Mouse (Mus musculus) CH12.LX (cell line): ENCODE results near the gene Pigk. TPM values are rescaled to one million over a fixed set of nuclear protein-coding genes. Genes with fewer than 3 reads are reported as not detected.

Source experiments
- DNase-seq: peaks from one replicate; pipeline ENCODE4 v3.0.0-alpha.2; 2013; ENCODE audit errors: extremely low read depth
- H3K27ac ChIP-seq: 2 replicates; pipeline ENCODE4 v1.5.1; 2012; ENCODE audit warnings: low read depth, mild to moderate bottlenecking, control low read depth, moderate library complexity; ENCODE audit not compliant: insufficient read depth
- H3K27me3 ChIP-seq: replicated peaks from 2 replicates; pipeline ENCODE3; 2012; ENCODE audit warnings: inconsistent platforms
- H3K36me3 ChIP-seq, 2 experiments: replicated peaks in 1 of 2; 2 replicates each; pipeline versions ENCODE3 to v1.6.1; 2012; ENCODE audit warnings: inconsistent platforms in 1 of 2, low read length in 1 of 2, mild to moderate bottlenecking in 1 of 2, mixed read lengths in 1 of 2, moderate library complexity in 1 of 2; ENCODE audit not compliant: control insufficient read depth in 1 of 2, insufficient read depth in 1 of 2
- H3K4me1 ChIP-seq, 2 experiments: 2 replicates each; pipeline ENCODE4 v1.6.1; 2012; ENCODE audit warnings: inconsistent platforms in 1 of 2, moderate library complexity in 1 of 2; ENCODE audit not compliant: insufficient read depth in 2 of 2, control insufficient read depth in 1 of 2
- H3K4me2 ChIP-seq: 2 replicates; pipeline ENCODE4 v1.6.1; 2012; ENCODE audit warnings: low read depth, mild to moderate bottlenecking, control low read depth; ENCODE audit not compliant: poor library complexity, insufficient read depth, severe bottlenecking
- H3K4me3 ChIP-seq, 3 experiments: fragments of 150-350 bp in 1 of 3; sonication (generic) in 1 of 3; replicated peaks in 1 of 3; 2 replicates each; pipeline versions ENCODE3 to v1.5.1; 2011 to 2012; ENCODE audit warnings: low read depth in 2 of 3, low read length in 2 of 3, mild to moderate bottlenecking in 2 of 3, moderate library complexity in 2 of 3, control low read depth in 1 of 3, improper control_type of control experiment in 1 of 3, inconsistent platforms in 1 of 3, mixed read lengths in 1 of 3; ENCODE audit not compliant: poor library complexity in 1 of 3
- H3K79me2 ChIP-seq: replicated peaks from 2 replicates; pipeline ENCODE4 v1.6.1; 2012; ENCODE audit warnings: mild to moderate bottlenecking, moderate library complexity; ENCODE audit not compliant: control insufficient read depth, poor library complexity, insufficient read depth, severe bottlenecking; ENCODE audit errors: extremely low read depth
- H3K9ac ChIP-seq: 2 replicates; pipeline ENCODE4 v1.6.1; 2012; ENCODE audit warnings: low read depth, mild to moderate bottlenecking, control low read depth, moderate library complexity; ENCODE audit not compliant: insufficient read depth
- H3K9me3 ChIP-seq: replicated peaks from 2 replicates; pipeline ENCODE3; 2012; ENCODE audit warnings: low read length, inconsistent platforms, mixed read lengths
- BHLHE40 ChIP-seq: IDR thresholded peaks from 2 replicates; pipeline ENCODE4 v1.6.1; 2011; ENCODE audit warnings: mild to moderate bottlenecking, low read depth, low read length, improper control_type of control experiment
- CHD2 ChIP-seq: IDR thresholded peaks from 2 replicates; pipeline ENCODE4 v1.6.1; 2011; ENCODE audit warnings: low read length, improper control_type of control experiment
- ELF1 ChIP-seq: IDR thresholded peaks from 2 replicates; pipeline ENCODE4 v1.6.1; 2014; ENCODE audit warnings: low read depth, mild to moderate bottlenecking, inconsistent platforms, low read length, improper control_type of control experiment
- GABPA ChIP-seq: IDR thresholded peaks from 2 replicates; pipeline ENCODE4 v1.6.1; 2012; ENCODE audit warnings: low read depth, low read length, improper control_type of control experiment, inconsistent platforms; ENCODE audit not compliant: insufficient replicate concordance
- HCFC1 ChIP-seq: IDR thresholded peaks from 2 replicates; pipeline ENCODE4 v1.6.1; 2012; ENCODE audit warnings: low read depth, mild to moderate bottlenecking, inconsistent platforms, low read length, improper control_type of control experiment
- IRF4 ChIP-seq: IDR thresholded peaks from 2 replicates; pipeline ENCODE4 v1.6.1; 2014; ENCODE audit warnings: low read depth, mild to moderate bottlenecking, inconsistent platforms, low read length, improper control_type of control experiment
- JUN ChIP-seq: IDR thresholded peaks from 2 replicates; pipeline ENCODE4 v1.6.1; 2011; ENCODE audit warnings: low read depth, mild to moderate bottlenecking, low read length, improper control_type of control experiment, moderate library complexity; ENCODE audit not compliant: insufficient read depth
- JUND ChIP-seq: conservative IDR thresholded peaks from 2 replicates; pipeline ENCODE4 v1.6.1; 2011; ENCODE audit warnings: low read depth, low read length, improper control_type of control experiment
- MAFK ChIP-seq: IDR thresholded peaks from 2 replicates; pipeline ENCODE4 v1.6.1; 2011; ENCODE audit warnings: low read length, improper control_type of control experiment; ENCODE audit not compliant: insufficient replicate concordance
- MAX ChIP-seq: IDR thresholded peaks from 2 replicates; pipeline ENCODE4 v1.6.1; 2011; ENCODE audit warnings: low read length, improper control_type of control experiment
- MAZ ChIP-seq: IDR thresholded peaks from 2 replicates; pipeline ENCODE4 v1.6.1; 2012; ENCODE audit warnings: low read depth, mild to moderate bottlenecking, inconsistent platforms, low read length, improper control_type of control experiment, moderate library complexity
- MEF2A ChIP-seq: IDR thresholded peaks from 2 replicates; pipeline ENCODE4 v1.6.1; 2014; ENCODE audit warnings: low read depth, mild to moderate bottlenecking, inconsistent platforms, low read length, improper control_type of control experiment, borderline replicate concordance
- NELFE ChIP-seq: IDR thresholded peaks from 2 replicates; pipeline ENCODE4 v1.6.1; 2011; ENCODE audit warnings: low read depth, low read length, improper control_type of control experiment
- PAX5 ChIP-seq: IDR thresholded peaks from 2 replicates; pipeline ENCODE4 v1.6.1; 2012; ENCODE audit warnings: low read length, inconsistent platforms, mixed read lengths
- POLR2A ChIP-seq: IDR thresholded peaks from 2 replicates; pipeline ENCODE4 v1.6.1; 2011; ENCODE audit warnings: low read depth, mild to moderate bottlenecking, improper control_type of control experiment, low read length
- POLR2AphosphoS2 ChIP-seq: IDR thresholded peaks from 2 replicates; pipeline ENCODE4 v1.6.1; 2011; ENCODE audit warnings: low read depth, low read length, improper control_type of control experiment
- RAD21 ChIP-seq: IDR thresholded peaks from 2 replicates; pipeline ENCODE4 v1.6.1; 2011; ENCODE audit warnings: low read depth, mild to moderate bottlenecking, low read length, improper control_type of control experiment, moderate library complexity
- SIN3A ChIP-seq: IDR thresholded peaks from 2 replicates; pipeline ENCODE4 v1.6.1; 2012; ENCODE audit warnings: low read length, improper control_type of control experiment, inconsistent platforms
- TBP ChIP-seq: conservative IDR thresholded peaks from 2 replicates; pipeline ENCODE4 v1.6.1; 2011; ENCODE audit warnings: low read depth, low read length, improper control_type of control experiment
- UBTF ChIP-seq: IDR thresholded peaks from 2 replicates; pipeline ENCODE4 v1.6.1; 2012; ENCODE audit warnings: low read depth, mild to moderate bottlenecking, inconsistent platforms, low read length, improper control_type of control experiment, moderate library complexity
- USF1 ChIP-seq: IDR thresholded peaks from 2 replicates; pipeline ENCODE4 v1.6.1; 2014; ENCODE audit warnings: low read depth, mild to moderate bottlenecking, inconsistent platforms, low read length, improper control_type of control experiment
- ZC3H11A ChIP-seq: IDR thresholded peaks from 2 replicates; pipeline ENCODE4 v1.6.1; 2012; ENCODE audit warnings: low read depth, mild to moderate bottlenecking, inconsistent platforms, low read length, improper control_type of control experiment
- ZKSCAN1 ChIP-seq: IDR thresholded peaks from 2 replicates; pipeline ENCODE4 v1.6.1; 2012; ENCODE audit warnings: low read depth, inconsistent platforms, low read length, improper control_type of control experiment, borderline replicate concordance
- ZMIZ1 ChIP-seq: IDR thresholded peaks from 2 replicates; pipeline ENCODE4 v1.6.1; 2012; ENCODE audit warnings: low read depth, mild to moderate bottlenecking, inconsistent platforms, low read length, improper control_type of control experiment
- dilution Hi-C: fragments of 300-500 bp; cut with MboI; formaldehyde crosslinking; loops from 2 replicates; pipeline ENCODE4 v1.14.3; 2020; ENCODE audit warnings: low sequenced_read_pairs; ENCODE audit not compliant: extremely low pct_unique_long_range_greater_than_20kb, extremely low pct_ligation_motif_present
- in situ Hi-C: fragments of 300-500 bp; cut with MboI; formaldehyde crosslinking; loops from 3 replicates; pipeline ENCODE4 v1.14.3; 2019; ENCODE audit warnings: low sequenced_read_pairs, low pct_ligation_motif_present, low pct_unique_long_range_greater_than_20kb, mixed read lengths
- polyA plus RNA-seq: library from polyadenylated mRNA; unstranded; fragments of >175 nt; gene quantifications from 2 replicates; pipeline ENCODE4 v1.2.1, GENCODE M21; 2012; ENCODE audit warnings: low read depth; ENCODE audit not compliant: insufficient read length
- total RNA-seq, 2 experiments: library from RNA; depleted of rRNA; stranded (reverse); fragments of 300-350 nt in 1 of 2; fragments of >200 nt in 1 of 2; gene quantifications; 2 replicates each; pipeline ENCODE4 v1.2.3; 2012 to 2014

The Pigk gene
- total and polyA plus RNA-seq, 3 experiments, result 56.4 to 79.3 (median 67.5) TPM

DNA sequence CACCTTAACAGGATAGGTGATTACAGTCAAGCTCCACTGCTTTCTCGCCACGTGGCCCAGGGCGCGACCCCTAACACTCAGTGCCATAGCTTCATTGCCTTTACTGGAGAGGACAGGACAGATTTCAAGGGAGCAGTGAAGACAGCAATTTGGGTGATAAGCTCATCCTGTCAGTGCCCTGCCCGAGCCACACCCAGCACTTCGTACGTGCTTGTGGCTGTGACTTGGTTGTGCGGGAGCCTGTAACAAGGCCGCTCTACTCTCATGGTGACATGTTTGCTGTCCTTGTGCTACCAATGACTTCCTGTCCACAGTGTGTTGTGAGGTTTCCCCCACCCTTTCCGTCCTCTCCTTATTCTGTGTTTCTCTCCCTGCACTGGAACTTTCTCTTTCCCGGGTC lies 20.2 kb downstream of the Pigk start:
- no peaks in the 10 kb centered on the region for H3K27me3 ChIP-seq
- dilution Hi-C loops, result no loop called here
- no peak for TF ChIP-seq MAFK
- H3K36me3 ChIP-seq, result peaks cover 13 to 53% of the 10 kb centered on the region in 2 experiments
- no peaks in the 10 kb centered on the region for H3K79me2 ChIP-seq
- no peak for DNase-seq
- no peak overlapping the region for H3K9ac ChIP-seq
- in situ Hi-C loops, result loop anchor here (25.0 kb wide), 2 partner anchors 472 to 622 kb away; partner anchors contain the start of gene Nexn
- H3K9me3 ChIP-seq, result no peaks in the 10 kb centered on the region
- H3K27ac ChIP-seq, result no peak overlapping the region
- H3K4me3 ChIP-seq, result no peak overlapping the region
- peaks cover 0 to 11% of the 10 kb centered on the region in 2 experiments; a peak in 2 of 4 replicates for H3K4me1 ChIP-seq
- no peak overlapping the region for H3K4me2 ChIP-seq

GRCm38 (mm10) chr3:152735601-152736250 lies 21.8 kb downstream of the Pigk start:
- Histone ChIP-seq H3K27ac (no peak overlapping the region), H3K9me3 (no peaks in the 10 kb centered on the region), H3K4me1 (no peaks in the 10 kb centered on the region; a peak in 1 of 4 replicates), H3K4me3 (no peak overlapping the region), H3K9ac (no peak overlapping the region), H3K36me3 (peaks cover 19 to 60% of the 10 kb centered on the region in 2 experiments), H3K79me2 (no peaks in the 10 kb centered on the region), H3K4me2 (no peak overlapping the region), H3K27me3 (no peaks in the 10 kb centered on the region)
- no peak for DNase-seq
- no peak for TF ChIP-seq MEF2A
- TF ChIP-seq POLR2AphosphoS2, result no peak
- TF ChIP-seq GABPA, result no peak
- TF ChIP-seq JUND, result no peak
- TF ChIP-seq BHLHE40, result no peak
- TF ChIP-seq RAD21, result no peak
- no peak for TF ChIP-seq ZC3H11A
- TF ChIP-seq MAZ, result no peak
- no peak for TF ChIP-seq ZKSCAN1
- TF ChIP-seq CHD2, result no peak
- no peak for TF ChIP-seq HCFC1
- in situ Hi-C loops, result loop anchor here (25.0 kb wide), 2 partner anchors 473 to 623 kb away; partner anchors contain the start of gene Nexn
- dilution Hi-C loops, result no loop called here

- H3K4me3 ChIP-seq, result no peak overlapping the region
- no peak for DNase-seq
- no peak overlapping the region for H3K4me2 ChIP-seq
- peaks cover 44 to 73% of the 10 kb centered on the region in 2 experiments for H3K36me3 ChIP-seq
- H3K9ac ChIP-seq, result no peak overlapping the region
- H3K9me3 ChIP-seq, result no peaks in the 10 kb centered on the region
- H3K79me2 ChIP-seq, result no peaks in the 10 kb centered on the region
- in situ Hi-C loops (loop anchor here (10.0 to 25.0 kb wide), 3 partner anchors 360 to 632 kb away; partner anchors contain the start of gene Nexn), dilution Hi-C loops (no loop called here)
- H3K27me3 ChIP-seq, result no peaks in the 10 kb centered on the region
- H3K4me1 ChIP-seq, result peaks cover 0 to 4% of the 10 kb centered on the region in 2 experiments; a peak in 1 of 4 replicates
- H3K27ac ChIP-seq, result no peak overlapping the region
- no peak for TF ChIP-seq POLR2A
- no peak for TF ChIP-seq USF1
- no peak for TF ChIP-seq ZMIZ1
- TF ChIP-seq UBTF, result no peak
- no peak for TF ChIP-seq NELFE
- no peak for TF ChIP-seq MAX
- TF ChIP-seq ZC3H11A, result no peak
- TF ChIP-seq TBP, result no peak
- no peak for TF ChIP-seq IRF4
- TF ChIP-seq SIN3A, result no peak
- no peak for TF ChIP-seq ZKSCAN1
- no peak for TF ChIP-seq HCFC1
- TF ChIP-seq JUN, result no peak
- TF ChIP-seq JUND, result no peak
- no peak for TF ChIP-seq ELF1
- no peak for TF ChIP-seq MEF2A
- no peak for TF ChIP-seq PAX5
Observed at GRCm38 (mm10) chr3:152744301-152744700, 30.4 kb downstream of the Pigk start.
